Mouse (Mus musculus): ENCODE results near the gene Ociad2.
A peak's percentile ranks its signal among the peaks of the same experiment; 100 is the strongest.

- TF ChIP-seq CEBPB (IDR thresholded peaks at IDR 0.05; ENCODE audit: low read depth) (peak; percentile 85), MYOG (IDR thresholded peaks at IDR 0.05; ENCODE audit: control insufficient read depth, extremely low read depth, insufficient read length) (no peak), CTCF (IDR thresholded peaks at IDR 0.05; ENCODE audit: control insufficient read depth, insufficient read depth, insufficient read length) (no peak), USF1 (IDR thresholded peaks at IDR 0.05; ENCODE audit: low read depth) (no peak), MAX (IDR thresholded peaks at IDR 0.05) (no peak), FOSL1 (IDR thresholded peaks at IDR 0.05; ENCODE audit: insufficient read depth, low read length, poor library complexity, severe bottlenecking) (no peak)
Observed at GRCm38 (mm10) chr5:73314654-73315053, 26.2 kb downstream of the Ociad2 start.
